Mouse (Mus musculus): Measurements from ENCODE around the gene Rassf3. TPM values are rescaled to one million over a fixed set of nuclear protein-coding genes. Genes with fewer than 3 reads are reported as not detected.

Rassf3 gene
- polyA plus RNA-seq, 2 experiments, result 20.7 to 23.2 TPM

- Histone ChIP-seq H3K4me3 (replicated peaks; ENCODE audit: low read length) (no peak overlapping the region), H3K4me1 (ENCODE audit: control insufficient read depth, insufficient read depth, low read length) (peaks cover 14% of the 10 kb centered on the region), H3K27me3 (ENCODE audit: control insufficient read depth, insufficient read depth, low read length) (no peaks in the 10 kb centered on the region), H3K9ac (ENCODE audit: low read depth, low read length, severe bottlenecking) (no peak overlapping the region), H3K27ac (replicated peaks; ENCODE audit: low read depth, low read length) (no peak overlapping the region), H3K4me2 (replicated peaks; ENCODE audit: low read depth, low read length, severe bottlenecking) (no peak overlapping the region), H3K9me3 (ENCODE audit: control insufficient read depth, low read length) (no peaks in the 10 kb centered on the region), H3K36me3 (ENCODE audit: control insufficient read depth, insufficient read depth, low read length) (no peaks in the 10 kb centered on the region)
- 82% methylated on average over 8 of the region's 8 CpGs for WGBS
- ATAC-seq (ENCODE audit: low FRiP score, low read depth) (no peak), DNase-seq (ENCODE audit: low spot score) (no peak)
- TF ChIP-seq POLR2A (IDR thresholded peaks at IDR 0.05; ENCODE audit: borderline replicate concordance, extremely low read depth, insufficient read depth, insufficient read length), result no peak
Observed at GRCm38 (mm10) chr10:121363201-121363600, 112.9 kb downstream of the Rassf3 start.

GRCm38 (mm10) chr10:121360358-121360757 is 115.8 kb downstream of the Rassf3 start:
- Histone ChIP-seq H3K36me3 (ENCODE audit: control insufficient read depth, insufficient read depth, low read length) (no peaks in the 10 kb centered on the region), H3K9ac (ENCODE audit: low read depth, low read length, severe bottlenecking) (no peak overlapping the region), H3K4me1 (ENCODE audit: control insufficient read depth, insufficient read depth, low read length) (peaks cover 4% of the 10 kb centered on the region; the same call in 1 of the 2 replicates), H3K27ac (replicated peaks; ENCODE audit: low read depth, low read length) (no peak overlapping the region), H3K27me3 (ENCODE audit: control insufficient read depth, insufficient read depth, low read length) (no peaks in the 10 kb centered on the region), H3K4me3 (replicated peaks; ENCODE audit: low read length) (no peak overlapping the region), H3K4me2 (replicated peaks; ENCODE audit: low read depth, low read length, severe bottlenecking) (no peak overlapping the region), H3K9me3 (ENCODE audit: control insufficient read depth, low read length) (no peaks in the 10 kb centered on the region)
- no peak for DNase-seq (ENCODE audit: low spot score)
- WGBS, result 77% methylated on average over 2 of the region's 2 CpGs
- no peak for TF ChIP-seq POLR2A (IDR thresholded peaks at IDR 0.05; ENCODE audit: borderline replicate concordance, extremely low read depth, insufficient read depth, insufficient read length)
- ATAC-seq (ENCODE audit: low FRiP score, low read depth), result no peak

Other genes starting within 250 kb of the Rassf3 start
- 0.81 and 1.3 TPM in 2 replicates for gene Tbc1d30, start 125.1 kb downstream of the Rassf3 start, polyA plus RNA-seq (2012; rRNA removed)
- gene Tbc1d30, start 125.1 kb downstream of the Rassf3 start, polyA plus RNA-seq (2014; fragmentation: Nextera tagmentation; extraction: Ambion mirVana), result 1.3 and 2.3 TPM in 2 replicates
- 41.6 and 45.6 TPM in 2 replicates for gene Gns, start 111.3 kb downstream of the Rassf3 start, polyA plus RNA-seq (2012; rRNA removed)
- gene Gns, start 111.3 kb downstream of the Rassf3 start, polyA plus RNA-seq (2014; fragmentation: Nextera tagmentation; extraction: Ambion mirVana), result 62.0 and 66.6 TPM in 2 replicates
- 28.3 and 32.2 TPM in 2 replicates for gene Tbk1, start 110.4 kb upstream of the Rassf3 start, polyA plus RNA-seq (2012; rRNA removed)
- 30.0 and 32.8 TPM in 2 replicates for gene Tbk1, start 110.4 kb upstream of the Rassf3 start, polyA plus RNA-seq (2014; fragmentation: Nextera tagmentation; extraction: Ambion mirVana)
- 103 and 140 TPM in 2 replicates for gene Xpot, start 150.0 kb upstream of the Rassf3 start, polyA plus RNA-seq (2012; rRNA removed)
- gene Xpot, start 150.0 kb upstream of the Rassf3 start, polyA plus RNA-seq (2014; fragmentation: Nextera tagmentation; extraction: Ambion mirVana), result 58.1 and 58.8 TPM in 2 replicates
- 1.1 and 1.4 TPM in 2 replicates for gene D930020B18Rik, start 165.2 kb upstream of the Rassf3 start, polyA plus RNA-seq (2012; rRNA removed)
- 0.98 and 1.1 TPM in 2 replicates for gene D930020B18Rik, start 165.2 kb upstream of the Rassf3 start, polyA plus RNA-seq (2014; fragmentation: Nextera tagmentation; extraction: Ambion mirVana)